Mouse (Mus musculus) CH12.LX (cell line): ENCODE results near the gene Rab1a. TPM values are rescaled to one million over a fixed set of nuclear protein-coding genes. Genes with fewer than 3 reads are reported as not detected.

ENCODE experiments used
- DNase-seq: peaks from one replicate; pipeline ENCODE4 v3.0.0-alpha.2; 2013; ENCODE audit errors: extremely low read depth
- H3K27ac ChIP-seq: 2 replicates; pipeline ENCODE4 v1.5.1; 2012; ENCODE audit warnings: low read depth, mild to moderate bottlenecking, control low read depth, moderate library complexity; ENCODE audit not compliant: insufficient read depth
- H3K27me3 ChIP-seq: replicated peaks from 2 replicates; pipeline ENCODE3; 2012; ENCODE audit warnings: inconsistent platforms
- H3K36me3 ChIP-seq, 2 experiments: replicated peaks in 1 of 2; 2 replicates each; pipeline versions ENCODE3 to v1.6.1; 2012; ENCODE audit warnings: inconsistent platforms in 1 of 2, low read length in 1 of 2, mild to moderate bottlenecking in 1 of 2, mixed read lengths in 1 of 2, moderate library complexity in 1 of 2; ENCODE audit not compliant: control insufficient read depth in 1 of 2, insufficient read depth in 1 of 2
- H3K4me1 ChIP-seq, 2 experiments: 2 replicates each; pipeline ENCODE4 v1.6.1; 2012; ENCODE audit warnings: inconsistent platforms in 1 of 2, moderate library complexity in 1 of 2; ENCODE audit not compliant: insufficient read depth in 2 of 2, control insufficient read depth in 1 of 2
- H3K4me2 ChIP-seq: 2 replicates; pipeline ENCODE4 v1.6.1; 2012; ENCODE audit warnings: low read depth, mild to moderate bottlenecking, control low read depth; ENCODE audit not compliant: poor library complexity, insufficient read depth, severe bottlenecking
- H3K4me3 ChIP-seq, 3 experiments: fragments of 150-350 bp in 1 of 3; sonication (generic) in 1 of 3; replicated peaks in 1 of 3; 2 replicates each; pipeline versions ENCODE3 to v1.5.1; 2011 to 2012; ENCODE audit warnings: low read depth in 2 of 3, low read length in 2 of 3, mild to moderate bottlenecking in 2 of 3, moderate library complexity in 2 of 3, control low read depth in 1 of 3, improper control_type of control experiment in 1 of 3, inconsistent platforms in 1 of 3, mixed read lengths in 1 of 3; ENCODE audit not compliant: poor library complexity in 1 of 3
- H3K79me2 ChIP-seq: replicated peaks from 2 replicates; pipeline ENCODE4 v1.6.1; 2012; ENCODE audit warnings: mild to moderate bottlenecking, moderate library complexity; ENCODE audit not compliant: control insufficient read depth, poor library complexity, insufficient read depth, severe bottlenecking; ENCODE audit errors: extremely low read depth
- H3K9ac ChIP-seq: 2 replicates; pipeline ENCODE4 v1.6.1; 2012; ENCODE audit warnings: low read depth, mild to moderate bottlenecking, control low read depth, moderate library complexity; ENCODE audit not compliant: insufficient read depth
- H3K9me3 ChIP-seq: replicated peaks from 2 replicates; pipeline ENCODE3; 2012; ENCODE audit warnings: low read length, inconsistent platforms, mixed read lengths
- CHD1 ChIP-seq: IDR thresholded peaks from 2 replicates; pipeline ENCODE4 v1.6.1; 2012; ENCODE audit warnings: low read depth, low read length, improper control_type of control experiment, inconsistent platforms
- CTCF ChIP-seq, 2 experiments: IDR thresholded peaks in 1 of 2; conservative IDR thresholded peaks in 1 of 2; 2 replicates each; pipeline ENCODE4 v1.5.1; 2011 to 2012; ENCODE audit warnings: low read depth in 2 of 2, low read length in 2 of 2, improper control_type of control experiment in 1 of 2, inconsistent platforms in 1 of 2, mild to moderate bottlenecking in 1 of 2, moderate library complexity in 1 of 2
- E2F4 ChIP-seq: IDR thresholded peaks from 2 replicates; pipeline ENCODE4 v1.6.1; 2011; ENCODE audit warnings: low read depth, low read length, improper control_type of control experiment; ENCODE audit not compliant: insufficient replicate concordance
- EP300 ChIP-seq: IDR thresholded peaks from 2 replicates; pipeline ENCODE4 v1.6.1; 2011; ENCODE audit warnings: low read length, improper control_type of control experiment
- ETS1 ChIP-seq: conservative IDR thresholded peaks from 2 replicates; pipeline ENCODE4 v1.6.1; 2012; ENCODE audit warnings: low read depth, mild to moderate bottlenecking, inconsistent platforms, low read length, improper control_type of control experiment, moderate library complexity
- GABPA ChIP-seq: IDR thresholded peaks from 2 replicates; pipeline ENCODE4 v1.6.1; 2012; ENCODE audit warnings: low read depth, low read length, improper control_type of control experiment, inconsistent platforms; ENCODE audit not compliant: insufficient replicate concordance
- HCFC1 ChIP-seq: IDR thresholded peaks from 2 replicates; pipeline ENCODE4 v1.6.1; 2012; ENCODE audit warnings: low read depth, mild to moderate bottlenecking, inconsistent platforms, low read length, improper control_type of control experiment
- JUN ChIP-seq: IDR thresholded peaks from 2 replicates; pipeline ENCODE4 v1.6.1; 2011; ENCODE audit warnings: low read depth, mild to moderate bottlenecking, low read length, improper control_type of control experiment, moderate library complexity; ENCODE audit not compliant: insufficient read depth
- JUND ChIP-seq: conservative IDR thresholded peaks from 2 replicates; pipeline ENCODE4 v1.6.1; 2011; ENCODE audit warnings: low read depth, low read length, improper control_type of control experiment
- MAZ ChIP-seq: IDR thresholded peaks from 2 replicates; pipeline ENCODE4 v1.6.1; 2012; ENCODE audit warnings: low read depth, mild to moderate bottlenecking, inconsistent platforms, low read length, improper control_type of control experiment, moderate library complexity
- PAX5 ChIP-seq: IDR thresholded peaks from 2 replicates; pipeline ENCODE4 v1.6.1; 2012; ENCODE audit warnings: low read length, inconsistent platforms, mixed read lengths
- RAD21 ChIP-seq: IDR thresholded peaks from 2 replicates; pipeline ENCODE4 v1.6.1; 2011; ENCODE audit warnings: low read depth, mild to moderate bottlenecking, low read length, improper control_type of control experiment, moderate library complexity
- RCOR1 ChIP-seq: conservative IDR thresholded peaks from 2 replicates; pipeline ENCODE4 v1.6.1; 2012; ENCODE audit warnings: low read depth, mild to moderate bottlenecking, inconsistent platforms, low read length, improper control_type of control experiment
- SIN3A ChIP-seq: IDR thresholded peaks from 2 replicates; pipeline ENCODE4 v1.6.1; 2012; ENCODE audit warnings: low read length, improper control_type of control experiment, inconsistent platforms
- SMC3 ChIP-seq: IDR thresholded peaks from 2 replicates; pipeline ENCODE4 v1.6.1; 2011; ENCODE audit warnings: low read depth, low read length, improper control_type of control experiment
- TBP ChIP-seq: conservative IDR thresholded peaks from 2 replicates; pipeline ENCODE4 v1.6.1; 2011; ENCODE audit warnings: low read depth, low read length, improper control_type of control experiment
- UBTF ChIP-seq: IDR thresholded peaks from 2 replicates; pipeline ENCODE4 v1.6.1; 2012; ENCODE audit warnings: low read depth, mild to moderate bottlenecking, inconsistent platforms, low read length, improper control_type of control experiment, moderate library complexity
- USF1 ChIP-seq: IDR thresholded peaks from 2 replicates; pipeline ENCODE4 v1.6.1; 2014; ENCODE audit warnings: low read depth, mild to moderate bottlenecking, inconsistent platforms, low read length, improper control_type of control experiment
- ZC3H11A ChIP-seq: IDR thresholded peaks from 2 replicates; pipeline ENCODE4 v1.6.1; 2012; ENCODE audit warnings: low read depth, mild to moderate bottlenecking, inconsistent platforms, low read length, improper control_type of control experiment
- dilution Hi-C: fragments of 300-500 bp; cut with MboI; formaldehyde crosslinking; loops from 2 replicates; pipeline ENCODE4 v1.14.3; 2020; ENCODE audit warnings: low sequenced_read_pairs; ENCODE audit not compliant: extremely low pct_unique_long_range_greater_than_20kb, extremely low pct_ligation_motif_present
- in situ Hi-C: fragments of 300-500 bp; cut with MboI; formaldehyde crosslinking; loops from 3 replicates; pipeline ENCODE4 v1.14.3; 2019; ENCODE audit warnings: low sequenced_read_pairs, low pct_ligation_motif_present, low pct_unique_long_range_greater_than_20kb, mixed read lengths
- polyA plus RNA-seq: library from polyadenylated mRNA; unstranded; fragments of >175 nt; gene quantifications from 2 replicates; pipeline ENCODE4 v1.2.1, GENCODE M21; 2012; ENCODE audit warnings: low read depth; ENCODE audit not compliant: insufficient read length
- total RNA-seq, 2 experiments: library from RNA; depleted of rRNA; stranded (reverse); fragments of 300-350 nt in 1 of 2; fragments of >200 nt in 1 of 2; gene quantifications; 2 replicates each; pipeline ENCODE4 v1.2.3; 2012 to 2014

Rab1a gene
- total and polyA plus RNA-seq, 3 experiments = 76.7 to 263 (median 143) TPM

GRCm38 (mm10) chr11:20254791-20255190, 53.6 kb downstream of the Rab1a start:
- Histone ChIP-seq H3K4me1 (peaks cover 4 to 13% of the 10 kb centered on the region in 2 experiments; a peak in 2 of 4 replicates), H3K36me3 (no peaks in the 10 kb centered on the region), H3K9me3 (peaks cover 2% of the 10 kb centered on the region), H3K79me2 (no peaks in the 10 kb centered on the region), H3K27me3 (peaks cover 2% of the 10 kb centered on the region), H3K4me2 (no peak overlapping the region), H3K4me3 (no peak overlapping the region), H3K27ac (no peak overlapping the region), H3K9ac (no peak overlapping the region)
- TF ChIP-seq E2F4 (no peak), JUND (no peak), RCOR1 (no peak), USF1 (no peak), UBTF (no peak), SIN3A (no peak), CTCF (conservative IDR thresholded peaks at IDR 0.05 in 1 of 2, IDR thresholded peaks at IDR 0.05 in 1 of 2; ENCODE audit: low read depth in 2 of 2, low read length in 2 of 2) (no peak), CHD1 (no peak), TBP (no peak), ETS1 (no peak), JUN (no peak), GABPA (no peak), RAD21 (no peak), HCFC1 (no peak), EP300 (no peak), PAX5 (no peak)
- no peak for DNase-seq
- in situ Hi-C loops (no loop called here), dilution Hi-C loops (no loop called here)

GRCm38 (mm10) chr11:20262628-20263380, 61.6 kb downstream of the Rab1a start:
- peaks cover 0 to 3% of the 10 kb centered on the region in 2 experiments; a peak in 1 of 4 replicates for H3K4me1 ChIP-seq
- no peak overlapping the region for H3K9ac ChIP-seq
- no peaks in the 10 kb centered on the region for H3K9me3 ChIP-seq
- no peak overlapping the region for H3K4me2 ChIP-seq
- H3K36me3 ChIP-seq = no peaks in the 10 kb centered on the region
- peak; percentile 48 for DNase-seq
- in situ Hi-C loops = no loop called here
- TF ChIP-seq RCOR1 = no peak
- no peak for TF ChIP-seq JUN
- TF ChIP-seq RAD21 = peak; percentile 61
- TF ChIP-seq ZC3H11A = peak; percentile 38
- TF ChIP-seq SMC3 = peak; percentile 75
- peak; percentile 32 to 70; a peak in 3 of 4 replicates for TF ChIP-seq CTCF (conservative IDR thresholded peaks at IDR 0.05 in 1 of 2, IDR thresholded peaks at IDR 0.05 in 1 of 2; ENCODE audit: low read depth in 2 of 2, low read length in 2 of 2)
- peak; percentile 33; the same call in 1 of the 2 replicates for TF ChIP-seq MAZ
- TF ChIP-seq, all 38 proteins: peak for 5
- Histone ChIP-seq H3K27ac (no peak overlapping the region), H3K79me2 (no peaks in the 10 kb centered on the region), H3K4me3 (no peak overlapping the region), H3K27me3 (no peaks in the 10 kb centered on the region)
- dilution Hi-C loops = no loop called here
